Mouse (Mus musculus): Measurements from ENCODE around the gene Acvr1b. TPM values are rescaled to one million over a fixed set of nuclear protein-coding genes. Genes with fewer than 3 reads are reported as not detected.

The Acvr1b gene
- total RNA-seq, 2 experiments from 2014 or later: 110 to 118 TPM

DNA sequence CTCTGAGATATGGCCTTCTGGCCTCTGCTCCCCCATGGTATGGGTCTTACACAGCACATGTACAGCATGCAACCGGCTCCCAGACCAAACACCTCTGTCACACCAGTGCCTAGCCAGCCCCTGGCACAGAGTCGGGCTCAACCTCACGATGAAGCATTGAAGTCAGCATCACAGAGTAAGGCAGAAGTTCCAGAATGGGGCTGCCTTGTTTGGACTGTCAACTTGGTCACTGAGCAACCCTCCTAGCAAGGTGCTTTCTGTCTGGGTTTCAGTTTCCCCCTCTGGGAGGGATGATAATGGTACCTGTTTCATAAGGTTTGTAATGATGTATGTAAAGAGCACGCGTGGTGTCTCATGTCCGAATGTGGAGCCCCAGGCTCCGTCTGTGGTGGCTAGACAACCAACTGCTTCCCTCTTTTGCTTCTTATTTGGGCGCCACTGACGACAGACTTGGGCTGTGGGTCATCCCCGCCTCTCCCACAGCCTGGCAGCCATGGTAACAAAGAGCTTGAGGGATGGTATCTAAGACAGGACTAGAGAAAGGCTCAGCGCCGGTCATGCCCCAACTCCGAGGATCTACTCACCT lies 49.1 kb downstream of the Acvr1b start:
- DNase-seq (ENCODE audit: low spot score in 2 of 2): no peak
- intact Hi-C loops (cut with DNase I): loop anchor here (5.0 to 10.0 kb wide), 3 partner anchors 59 to 852 kb away; partner anchors contain the start of genes Atg101 and Eif4b

DNA sequence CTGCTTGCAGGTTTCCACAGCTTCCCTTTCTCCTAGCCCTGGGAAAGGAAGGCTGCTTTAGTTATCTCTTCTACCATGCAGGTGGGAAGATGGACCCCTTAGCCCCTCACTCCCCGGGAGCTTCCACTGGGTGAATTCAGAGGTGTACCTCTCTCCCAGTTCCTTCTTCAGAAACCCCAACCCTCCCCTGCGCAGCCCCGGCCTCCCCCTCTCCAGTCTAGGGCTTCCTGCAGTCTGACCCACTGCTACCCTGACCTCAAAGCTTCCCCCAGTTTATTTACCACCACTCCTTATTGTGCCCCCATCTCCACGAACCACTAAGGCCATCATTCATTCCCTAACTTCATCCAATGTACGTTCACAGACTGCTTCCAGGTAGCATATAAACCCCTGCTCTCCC lies 49.7 kb downstream of the Acvr1b start:
- DNase-seq (ENCODE audit: low spot score in 2 of 2): no peak
- intact Hi-C loops (cut with DNase I): loop anchor here (5.0 to 10.0 kb wide), 3 partner anchors 59 to 851 kb away; partner anchors contain the start of genes Atg101 and Eif4b

DNA sequence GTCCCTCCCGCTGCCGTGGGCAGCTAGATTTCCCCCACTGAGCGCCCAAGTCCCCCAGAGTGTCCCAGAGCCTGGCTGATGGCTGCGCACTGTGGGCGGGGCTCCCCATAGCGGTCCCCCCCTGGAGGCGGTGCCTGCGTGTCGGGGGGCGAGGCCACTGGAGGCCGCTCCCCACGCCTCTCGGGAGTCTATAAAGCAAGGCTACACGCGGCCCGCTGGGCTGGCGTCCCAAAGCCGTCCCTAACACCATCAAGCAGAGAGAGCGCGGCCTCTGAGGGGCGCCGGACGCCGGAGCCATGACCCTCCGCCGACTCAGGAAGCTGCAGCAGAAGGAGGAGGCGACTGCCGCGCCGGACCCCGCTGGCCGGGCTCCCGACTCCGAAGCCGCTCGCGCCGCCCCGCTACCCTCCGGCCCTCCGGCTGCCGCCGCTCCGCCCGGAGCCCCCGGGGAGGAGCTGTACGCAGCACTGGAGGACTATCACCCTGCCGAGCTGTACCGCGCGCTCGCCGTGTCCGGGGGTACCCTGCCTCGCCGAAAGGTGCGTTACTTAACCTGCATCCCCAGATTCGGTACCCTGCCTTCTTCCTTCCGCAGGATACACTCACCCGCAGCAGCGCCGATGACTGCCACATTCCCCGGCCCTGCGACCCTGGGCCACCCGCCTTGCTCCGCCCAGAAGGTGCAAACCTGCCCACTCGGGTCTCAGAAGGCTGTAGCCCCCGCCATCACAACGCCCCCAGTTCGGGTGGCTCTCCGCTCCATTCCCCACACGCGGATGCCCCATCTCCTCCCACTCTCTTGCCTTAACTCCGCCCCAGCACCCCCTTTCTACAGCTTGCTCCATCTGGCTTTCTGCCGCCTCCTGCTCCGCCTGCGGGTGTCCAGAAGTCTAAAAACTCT lies 50.4 kb downstream of the Acvr1b start, which contains the start of gene Grasp:
TSS of gene Grasp (plus strand) at position 183 of the 901 bp plus-strand sequence.
- peak; percentile 86 to 90 for DNase-seq (ENCODE audit: low spot score in 2 of 2)
- intact Hi-C loops (cut with DNase I): loop anchor here (5.0 to 10.0 kb wide), 3 partner anchors 58 to 851 kb away; partner anchors contain the start of genes Atg101 and Eif4b

DNA sequence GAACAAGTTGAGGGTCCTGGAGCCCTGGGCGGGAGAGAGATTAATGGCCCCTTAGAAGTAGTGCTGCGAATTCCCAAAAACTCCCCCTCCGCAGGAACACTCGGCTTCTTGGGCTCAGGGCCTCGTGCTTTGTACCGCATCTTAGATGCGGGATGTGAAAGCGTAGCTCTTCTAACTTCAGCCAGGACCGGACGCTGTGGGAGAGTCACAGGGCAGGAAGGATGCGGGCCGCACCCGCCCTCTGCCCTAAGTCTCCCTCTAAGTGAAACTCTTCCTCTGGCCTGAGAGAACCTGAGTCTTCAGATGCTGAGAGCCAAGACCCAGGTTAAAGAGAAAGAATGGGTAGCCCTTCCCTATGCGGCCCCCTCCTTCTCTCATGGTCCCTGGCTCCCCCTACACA lies 51.1 kb downstream of the Acvr1b start:
- intact Hi-C loops (cut with DNase I): loop anchor here (5.0 to 10.0 kb wide), 3 partner anchors 57 to 850 kb away; partner anchors contain the start of genes Atg101 and Eif4b
- DNase-seq (ENCODE audit: low spot score in 2 of 2): no peak

- no peak for DNase-seq (ENCODE audit: low spot score in 2 of 2)
- intact Hi-C loops (cut with DNase I): loop anchor here (10.0 kb wide), 1 partner anchor 847 kb away; the partner anchor contains the start of gene Eif4b
Observed at GRCm38 (mm10) chr15:101227971-101228370, 54.1 kb downstream of the Acvr1b start.

GRCm38 (mm10) chr15:101228866-101229590 lies 55.2 kb downstream of the Acvr1b start:
- DNase-seq (ENCODE audit: low spot score in 2 of 2): no peak
- intact Hi-C loops (cut with DNase I): loop anchor here (10.0 kb wide), 1 partner anchor 846 kb away; the partner anchor contains the start of gene Eif4b

DNA sequence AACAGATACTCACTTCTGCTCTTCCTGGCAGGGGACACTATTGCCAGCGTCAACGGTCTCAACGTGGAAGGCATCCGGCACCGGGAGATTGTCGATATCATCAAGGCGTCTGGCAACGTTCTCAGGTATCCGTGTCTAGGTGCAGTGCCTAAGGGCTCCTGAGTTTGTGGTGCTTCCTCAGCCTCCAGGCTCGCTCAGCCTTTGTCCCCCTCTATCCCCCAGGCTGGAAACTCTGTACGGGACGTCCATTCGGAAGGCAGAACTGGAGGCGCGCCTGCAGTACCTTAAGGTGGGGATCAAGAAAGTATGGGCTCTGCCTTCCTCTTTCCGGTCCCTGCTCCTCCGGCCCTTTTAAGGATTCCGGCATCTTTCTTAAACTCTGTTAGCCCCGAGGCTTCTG lies 56.6 kb downstream of the Acvr1b start:
- no peak for DNase-seq (ENCODE audit: low spot score in 2 of 2)
- intact Hi-C loops (cut with DNase I): no loop called here

GRCm38 (mm10) chr15:101230995-101231647 lies 57.3 kb downstream of the Acvr1b start:
- intact Hi-C loops (cut with DNase I): no loop called here

DNA sequence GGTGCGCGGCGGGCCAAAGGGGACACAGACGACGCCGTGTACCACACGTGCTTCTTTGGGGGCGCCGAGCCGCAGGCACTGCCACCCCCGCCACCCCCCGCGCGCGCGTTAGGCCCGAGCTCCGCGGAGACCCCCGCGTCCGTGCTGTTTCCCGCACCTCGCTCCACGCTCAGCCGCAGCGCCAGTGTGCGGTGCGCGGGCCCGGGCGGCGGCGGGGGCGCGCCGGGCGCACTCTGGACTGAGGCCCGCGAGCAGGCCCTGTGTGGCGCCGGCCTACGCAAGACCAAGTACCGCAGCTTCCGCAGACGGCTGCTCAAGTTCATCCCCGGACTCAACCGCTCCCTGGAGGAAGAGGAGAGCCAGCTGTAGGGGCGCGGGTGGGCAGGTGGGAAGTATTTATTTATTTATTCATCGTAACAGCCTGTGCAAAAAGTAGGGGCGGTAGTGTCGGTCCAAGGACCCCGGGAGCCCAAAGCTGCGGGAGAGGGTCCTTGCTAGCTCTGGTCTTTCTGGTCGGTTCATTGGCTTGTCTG lies 57.8 kb downstream of the Acvr1b start:
- intact Hi-C loops (cut with DNase I): no loop called here
- no peak for DNase-seq (ENCODE audit: low spot score in 2 of 2)

More at GRCm38 (mm10) chr15:101230995-101231647, 57.3 kb downstream of the Acvr1b start:
- no peak for DNase-seq (ENCODE audit: low spot score in 2 of 2)

DNA sequence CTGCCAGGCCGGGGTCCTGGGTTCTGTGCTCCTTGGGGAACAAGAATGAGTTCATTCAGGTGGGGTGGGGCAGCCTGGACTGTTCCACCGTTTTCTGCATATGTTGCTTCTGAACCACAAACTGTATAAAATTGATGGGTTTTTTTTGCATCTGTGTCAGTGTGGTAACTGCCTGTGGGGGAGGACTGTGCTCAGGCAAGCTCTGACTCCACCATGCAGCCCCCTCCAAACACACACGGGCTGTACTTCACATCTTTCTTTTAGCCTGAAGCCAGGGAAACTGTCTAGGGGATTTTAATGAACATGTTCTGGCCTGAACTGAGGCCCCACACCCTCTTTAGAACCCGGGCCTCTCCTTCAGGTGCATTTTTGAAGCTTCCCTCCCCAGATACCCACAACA lies 58.7 kb downstream of the Acvr1b start:
- DNase-seq (ENCODE audit: low spot score in 2 of 2): no peak

GRCm38 (mm10) chr15:101233183-101233582 lies 59.3 kb downstream of the Acvr1b start:
- intact Hi-C loops (cut with DNase I): no loop called here
- DNase-seq (ENCODE audit: low spot score in 2 of 2): no peak

More for the DNA sequence above, 58.7 kb downstream of the Acvr1b start:
- intact Hi-C loops (cut with DNase I): no loop called here

- intact Hi-C loops (cut with DNase I): no loop called here
- no peak for DNase-seq (ENCODE audit: low spot score in 2 of 2)
Observed at GRCm38 (mm10) chr15:101233641-101234275, 59.9 kb downstream of the Acvr1b start.

- DNase-seq (ENCODE audit: low spot score in 2 of 2): no peak
- intact Hi-C loops (cut with DNase I): no loop called here
Observed at GRCm38 (mm10) chr15:101234611-101235341, 60.9 kb downstream of the Acvr1b start.

DNA sequence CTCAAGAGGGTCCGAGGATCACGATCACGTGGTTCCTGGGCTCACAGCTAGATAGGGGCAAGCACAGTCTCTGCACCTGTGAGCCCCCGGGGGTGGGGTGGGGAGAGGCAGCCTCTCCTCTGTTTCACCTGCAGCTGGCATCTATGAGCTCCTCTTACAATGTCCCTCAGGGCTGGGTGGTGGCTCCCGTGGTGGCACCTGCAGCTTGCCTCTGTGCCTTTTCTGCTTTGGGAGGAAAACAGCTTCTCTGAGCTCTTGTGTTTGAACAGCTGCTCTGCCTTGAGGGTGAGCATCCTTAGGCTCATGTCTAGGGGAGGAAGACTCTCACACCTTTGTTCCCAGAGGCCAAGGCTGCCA lies 61.5 kb downstream of the Acvr1b start:
- DNase-seq (ENCODE audit: low spot score in 2 of 2): no peak
- intact Hi-C loops (cut with DNase I): no loop called here

DNA sequence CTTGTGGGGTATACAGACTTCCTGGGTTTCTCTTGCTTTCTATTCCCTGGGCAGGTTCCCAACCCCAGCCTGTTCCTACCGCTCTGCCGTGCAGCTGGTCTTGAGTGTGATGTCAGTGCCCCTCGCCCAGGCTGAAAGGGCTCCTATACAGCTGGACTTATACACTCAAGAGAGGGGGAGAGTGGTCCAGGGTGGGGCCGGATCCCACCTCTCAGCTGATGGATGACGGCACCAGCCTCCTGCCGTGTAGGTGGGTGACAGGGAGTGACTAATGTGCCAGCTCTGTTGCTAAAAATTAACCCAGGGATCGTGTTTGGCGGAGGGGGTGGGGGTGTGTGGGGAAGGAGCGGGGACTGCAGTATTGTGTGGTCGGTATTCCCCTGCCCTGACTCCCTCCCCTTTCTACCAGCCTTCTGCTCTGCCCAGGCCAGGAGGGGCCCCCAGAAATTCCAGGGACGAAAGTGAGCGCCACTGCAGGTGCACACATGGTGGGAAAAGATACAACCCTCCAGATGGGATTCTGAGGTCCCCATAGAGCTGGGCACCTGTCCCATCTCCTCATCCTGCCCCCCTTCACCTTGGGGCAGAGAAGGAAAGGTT lies 62.0 kb downstream of the Acvr1b start:
- intact Hi-C loops (cut with DNase I): no loop called here
- DNase-seq (ENCODE audit: low spot score in 2 of 2): peak; percentile 77 to 82

- intact Hi-C loops (cut with DNase I): no loop called here
- no peak for DNase-seq (ENCODE audit: low spot score in 2 of 2)
Observed at GRCm38 (mm10) chr15:101236878-101237277, 63.0 kb downstream of the Acvr1b start.

DNA sequence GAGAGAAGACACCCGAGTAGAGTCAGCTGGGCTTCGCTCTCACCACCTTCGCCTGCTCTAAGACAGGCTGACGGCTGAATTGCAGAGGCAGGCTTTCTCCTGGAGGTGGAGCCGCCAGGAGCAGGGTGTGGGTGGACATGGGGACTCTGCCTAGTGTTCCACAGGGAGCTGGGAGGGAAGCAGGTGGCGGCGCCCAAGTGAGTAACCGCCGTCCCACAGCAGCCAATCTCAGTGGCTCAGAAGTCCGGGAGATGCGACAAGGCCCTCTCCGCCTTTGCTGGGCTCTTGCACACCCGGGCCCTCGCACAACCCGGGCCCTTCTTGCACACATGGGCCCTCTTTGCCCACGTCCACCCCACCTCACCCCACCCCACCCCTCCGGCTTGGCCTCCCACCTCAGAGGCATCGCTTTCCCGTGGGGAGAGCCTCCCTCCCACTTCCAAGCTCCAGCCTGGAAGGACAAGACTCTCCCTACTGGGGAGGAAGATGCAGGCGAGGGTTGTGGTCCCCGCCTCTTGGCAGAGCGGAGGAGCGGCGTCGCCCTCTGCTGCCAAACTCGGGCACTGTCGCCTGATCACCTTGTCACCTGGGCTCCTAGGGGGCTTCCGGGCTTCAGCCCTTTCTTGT lies 65.1 kb downstream of the Acvr1b start:
- intact Hi-C loops (cut with DNase I): loop anchor here (2.0 kb wide), 2 partner anchors 18 to 748 kb away; no protein-coding TSS in a partner anchor
- peak; percentile 84 to 90 for DNase-seq (ENCODE audit: low spot score in 2 of 2)
